Mouse (Mus musculus) liver, adult 2 months (tissue): ENCODE results near the gene Memo1.

Source experiments
- CTCF ChIP-seq: fragments of 200-500 bp; IDR thresholded peaks from 2 replicates; pipeline ENCODE4 v1.5.1; 2011; ENCODE audit warnings: low read depth, low read length, control low read depth
- POLR2A ChIP-seq: fragments of 200-500 bp; IDR thresholded peaks from 2 replicates; pipeline ENCODE4 v1.6.1; 2011; ENCODE audit warnings: low read length, control low read depth; ENCODE audit not compliant: insufficient read depth; ENCODE audit errors: extremely low read depth

DNA sequence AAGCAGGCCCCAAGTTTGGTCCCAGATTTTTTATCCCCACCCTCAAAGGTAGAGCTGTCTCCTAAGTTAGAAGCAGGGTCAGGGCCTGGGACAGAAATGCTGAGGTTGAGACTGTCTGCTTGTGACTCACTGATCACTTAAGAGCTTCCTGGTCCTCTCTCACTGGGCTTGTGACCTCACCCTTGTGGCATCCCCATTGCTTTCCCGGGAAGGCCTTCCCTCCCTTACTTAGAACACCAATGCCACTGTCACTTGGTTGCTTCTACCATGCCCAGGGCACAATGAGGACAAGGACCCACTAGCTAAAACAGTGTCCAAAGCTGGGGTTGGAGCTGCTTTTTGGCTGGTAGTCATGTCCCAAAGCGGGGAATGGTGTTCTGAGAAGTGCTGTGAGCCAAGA lies 6.7 kb downstream of the Memo1 start:
- TF ChIP-seq POLR2A = no peak
- TF ChIP-seq CTCF = no peak
